ENCODE assay signal across 8 mouse cellular contexts in the genomic region with DNA sequence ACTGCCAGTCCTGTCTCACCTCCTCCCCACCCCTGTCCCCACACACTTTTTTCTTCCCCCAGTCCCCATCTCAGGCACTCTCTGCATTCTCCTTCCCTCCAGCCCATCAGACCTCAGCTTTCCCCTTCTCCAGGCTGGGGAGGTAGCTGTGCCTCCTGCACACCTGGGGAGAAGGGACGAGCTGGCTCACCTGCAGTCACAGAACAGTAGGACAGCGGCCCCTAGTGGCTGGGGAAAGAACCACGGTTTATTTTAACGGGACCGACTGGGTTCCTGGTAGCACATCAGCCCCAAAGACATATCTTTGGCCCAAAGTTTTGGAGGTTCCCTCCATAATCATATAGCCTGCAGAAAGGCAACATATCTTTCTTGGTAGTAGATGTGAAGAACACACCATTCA. TPM values are rescaled to one million over a fixed set of nuclear protein-coding genes. Genes with fewer than 3 reads are reported as not detected.
A peak's percentile ranks its signal among the peaks of the same experiment; 100 is the strongest.
DNase-seq lines count a peak whose midpoint lies in the region; ATAC-seq lines count a peak whose summit lies in the region.

No protein-coding gene starts in this region.

- H3K4me2 ChIP-seq in forebrain, embryonic 15.5 days (replicated peaks), result no peak overlapping the region
- H3K4me2 ChIP-seq in embryonic facial prominence, embryonic 14.5 days (ENCODE audit: low read depth, low read length), result no peak overlapping the region

- peaks cover 28% of the 10 kb centered on the region for H3K4me1 ChIP-seq in forebrain, embryonic 10.5 days
- H3K4me1 ChIP-seq in forebrain, embryonic 15.5 days, result peaks cover 22% of the 10 kb centered on the region
- peaks cover 10% of the 10 kb centered on the region for H3K4me1 ChIP-seq in embryonic facial prominence, embryonic 14.5 days (ENCODE audit: control insufficient read depth, insufficient read depth, low read length)

- WGBS in forebrain, embryonic 10.5 days, result 3% methylated on average over 5 of the region's 5 CpGs
- WGBS in forebrain, embryonic 15.5 days, result under 1% methylated on average over 5 of the region's 5 CpGs
- 2% methylated on average over 5 of the region's 5 CpGs for WGBS in embryonic facial prominence, embryonic 14.5 days

- no peaks in the 10 kb centered on the region for H3K36me3 ChIP-seq in forebrain, embryonic 10.5 days (replicated peaks)
- no peaks in the 10 kb centered on the region for H3K36me3 ChIP-seq in forebrain, embryonic 15.5 days
- H3K36me3 ChIP-seq in embryonic facial prominence, embryonic 14.5 days (ENCODE audit: control insufficient read depth, insufficient read depth, low read length), result no peaks in the 10 kb centered on the region

- H3K9me3 ChIP-seq in forebrain, embryonic 10.5 days, result no peaks in the 10 kb centered on the region
- H3K9me3 ChIP-seq in forebrain, embryonic 15.5 days, result no peaks in the 10 kb centered on the region
- no peaks in the 10 kb centered on the region for H3K9me3 ChIP-seq in embryonic facial prominence, embryonic 14.5 days (ENCODE audit: control insufficient read depth, low read length)

- H3K9ac ChIP-seq in forebrain, embryonic 15.5 days (replicated peaks), result no peak overlapping the region
- no peak overlapping the region for H3K9ac ChIP-seq in embryonic facial prominence, embryonic 14.5 days (ENCODE audit: low read depth, low read length)

- no peak overlapping the region for H3K27ac ChIP-seq in forebrain, embryonic 10.5 days
- H3K27ac ChIP-seq in forebrain, embryonic 15.5 days (replicated peaks), result no peak overlapping the region
- H3K27ac ChIP-seq in embryonic facial prominence, embryonic 14.5 days (replicated peaks; ENCODE audit: low read depth, low read length), result no peak overlapping the region

- H3K4me3 ChIP-seq in forebrain, embryonic 10.5 days, result no peak overlapping the region
- H3K4me3 ChIP-seq in forebrain, embryonic 15.5 days, result no peak overlapping the region
- H3K4me3 ChIP-seq in embryonic facial prominence, embryonic 14.5 days (ENCODE audit: low read depth, low read length), result no peak overlapping the region

- peaks cover 76% of the 10 kb centered on the region for H3K27me3 ChIP-seq in forebrain, embryonic 10.5 days (ENCODE audit: poor library complexity, severe bottlenecking)
- H3K27me3 ChIP-seq in forebrain, embryonic 15.5 days, result 0 out of 2 replicates have a peak, but pooled peaks cover 6% of the 10 kb centered on the region
- peaks cover 12% of the 10 kb centered on the region for H3K27me3 ChIP-seq in embryonic facial prominence, embryonic 14.5 days (replicated peaks; ENCODE audit: control insufficient read depth, insufficient read depth, low read length)

- ATAC-seq in forebrain, embryonic 15.5 days (replicated peaks), result no peak
- ATAC-seq in embryonic facial prominence, embryonic 14.5 days (ENCODE audit: low read depth), result no peak

- DNase-seq in forebrain, embryonic 10.5 days (ENCODE audit: extremely low spot score, low spot score), result peak; percentile 66
- DNase-seq in 416B (ENCODE audit: low read depth), result peak; percentile 58
- peak; percentile 82 to 83 for DNase-seq in adrenal gland, postnatal 36 days
- DNase-seq in embryonic facial prominence, embryonic 14.5 days (ENCODE audit: low spot score), result peak; percentile 64
- DNase-seq in kidney, postnatal 36 days, result peak; percentile 77 to 92
- DNase-seq in lung, postnatal 25 days (ENCODE audit: low spot score), result peak; percentile 84
- peak; percentile 77 to 87 for DNase-seq in spleen, postnatal 10 days (ENCODE audit: low spot score in 2 of 2)

RNA-seq across cellular contexts. Expression of gene Adgrl1, which starts 6.0 kb away (rescaled TPM):
- polyA plus RNA-seq in forebrain, embryonic 10.5 days (2016; fragmentation: Nextera tagmentation; extraction: Ambion mirVana), result 11.1 and 12.5 TPM in 2 replicates
- polyA plus RNA-seq in forebrain, embryonic 15.5 days (2015; fragmentation: Nextera tagmentation; extraction: Ambion mirVana), result 56.2 and 57.0 TPM in 2 replicates
- total RNA-seq in adrenal gland, postnatal 36 days (2021), result 10 to 100 TPM; 62.4 to 73.4 TPM
- 25.1 and 31.7 TPM in 2 replicates for polyA plus RNA-seq in embryonic facial prominence, embryonic 14.5 days (2014; fragmentation: Nextera tagmentation; extraction: Ambion mirVana)
